Mouse (Mus musculus): ENCODE results near the gene Fam185a. TPM values are rescaled to one million over a fixed set of nuclear protein-coding genes. Genes with fewer than 3 reads are reported as not detected.

Gene Fam185a
- polyA plus RNA-seq, 1 experiment, result 2.8 TPM

- H3K36me3 ChIP-seq (ENCODE audit: control insufficient read depth, insufficient read depth), result no peaks in the 10 kb centered on the region
- H3ac ChIP-seq (ENCODE audit: control insufficient read depth, insufficient read length, low read depth), result no peak overlapping the region
- H3K79me3 ChIP-seq (ENCODE audit: low read depth), result no peaks in the 10 kb centered on the region
- TF ChIP-seq MAX (IDR thresholded peaks at IDR 0.05), result no peak
- no peak for TF ChIP-seq FOSL1 (IDR thresholded peaks at IDR 0.05; ENCODE audit: insufficient read depth, low read length, poor library complexity, severe bottlenecking)
- no peak for TF ChIP-seq CTCF (IDR thresholded peaks at IDR 0.05; ENCODE audit: control insufficient read depth, insufficient read depth, insufficient read length)
- no peak for TF ChIP-seq MYOG (IDR thresholded peaks at IDR 0.05; ENCODE audit: control insufficient read depth, extremely low read depth, insufficient read length)
- no peak for TF ChIP-seq USF1 (IDR thresholded peaks at IDR 0.05; ENCODE audit: low read depth)
- TF ChIP-seq MYOD1 (IDR thresholded peaks at IDR 0.05; ENCODE audit: control insufficient read depth, insufficient read length, low read depth), result no peak
- TF ChIP-seq CEBPB (IDR thresholded peaks at IDR 0.05; ENCODE audit: low read depth), result no peak
- no peaks in the 10 kb centered on the region for H3K79me2 ChIP-seq (ENCODE audit: control insufficient read depth, insufficient read depth)
- peaks cover 3% of the 10 kb centered on the region for H3K27me3 ChIP-seq (ENCODE audit: control insufficient read depth, insufficient read depth, insufficient read length)
- no peak overlapping the region for H3K4me3 ChIP-seq (ENCODE audit: insufficient read depth, poor library complexity, severe bottlenecking)
These were observed 33.0 kb upstream of the Fam185a start for GRCm38 (mm10) chr5:21391616-21392384.

GRCm38 (mm10) chr5:21394562-21394961 lies 30.2 kb upstream of the Fam185a start:
- TF ChIP-seq FOSL1 (IDR thresholded peaks at IDR 0.05; ENCODE audit: insufficient read depth, low read length, poor library complexity, severe bottlenecking), result no peak
- no peak for TF ChIP-seq CEBPB (IDR thresholded peaks at IDR 0.05; ENCODE audit: low read depth)
- H3K79me3 ChIP-seq (ENCODE audit: low read depth), result no peaks in the 10 kb centered on the region
- no peak overlapping the region for H3K4me3 ChIP-seq (ENCODE audit: insufficient read depth, poor library complexity, severe bottlenecking)
- H3K36me3 ChIP-seq (ENCODE audit: control insufficient read depth, insufficient read depth), result no peaks in the 10 kb centered on the region
- H3ac ChIP-seq (ENCODE audit: control insufficient read depth, insufficient read length, low read depth), result no peak overlapping the region
- peaks cover 3% of the 10 kb centered on the region for H3K27me3 ChIP-seq (ENCODE audit: control insufficient read depth, insufficient read depth, insufficient read length)
- no peaks in the 10 kb centered on the region for H3K79me2 ChIP-seq (ENCODE audit: control insufficient read depth, insufficient read depth)

GRCm38 (mm10) chr5:21395205-21395840 lies 29.4 kb upstream of the Fam185a start:
- H3K27me3 ChIP-seq (ENCODE audit: control insufficient read depth, insufficient read depth, insufficient read length), result peaks cover 3% of the 10 kb centered on the region

GRCm38 (mm10) chr5:21411261-21411666 lies 13.5 kb upstream of the Fam185a start:
- Histone ChIP-seq H3K36me3 (ENCODE audit: control insufficient read depth, insufficient read depth) (no peaks in the 10 kb centered on the region), H3K79me3 (ENCODE audit: low read depth) (no peaks in the 10 kb centered on the region), H3K27me3 (ENCODE audit: control insufficient read depth, insufficient read depth, insufficient read length) (no peaks in the 10 kb centered on the region), H3ac (ENCODE audit: control insufficient read depth, insufficient read length, low read depth) (no peak overlapping the region), H3K79me2 (ENCODE audit: control insufficient read depth, insufficient read depth) (no peaks in the 10 kb centered on the region), H3K4me3 (ENCODE audit: insufficient read depth, poor library complexity, severe bottlenecking) (no peak overlapping the region)
- TF ChIP-seq MYOD1 (IDR thresholded peaks at IDR 0.05; ENCODE audit: control insufficient read depth, insufficient read length, low read depth) (no peak), CTCF (IDR thresholded peaks at IDR 0.05; ENCODE audit: control insufficient read depth, insufficient read depth, insufficient read length) (no peak), FOSL1 (IDR thresholded peaks at IDR 0.05; ENCODE audit: insufficient read depth, low read length, poor library complexity, severe bottlenecking) (no peak), USF1 (IDR thresholded peaks at IDR 0.05; ENCODE audit: low read depth) (no peak), MAX (IDR thresholded peaks at IDR 0.05) (no peak), MYOG (IDR thresholded peaks at IDR 0.05; ENCODE audit: control insufficient read depth, extremely low read depth, insufficient read length) (no peak), CEBPB (IDR thresholded peaks at IDR 0.05; ENCODE audit: low read depth) (no peak)

More at GRCm38 (mm10) chr5:21395205-21395840, 29.4 kb upstream of the Fam185a start:
- H3K79me2 ChIP-seq (ENCODE audit: control insufficient read depth, insufficient read depth), result no peaks in the 10 kb centered on the region
- H3K79me3 ChIP-seq (ENCODE audit: low read depth), result no peaks in the 10 kb centered on the region
- H3ac ChIP-seq (ENCODE audit: control insufficient read depth, insufficient read length, low read depth), result no peak overlapping the region
- TF ChIP-seq USF1 (IDR thresholded peaks at IDR 0.05; ENCODE audit: low read depth) (no peak), CEBPB (IDR thresholded peaks at IDR 0.05; ENCODE audit: low read depth) (no peak), MAX (IDR thresholded peaks at IDR 0.05) (no peak), MYOD1 (IDR thresholded peaks at IDR 0.05; ENCODE audit: control insufficient read depth, insufficient read length, low read depth) (no peak), MYOG (IDR thresholded peaks at IDR 0.05; ENCODE audit: control insufficient read depth, extremely low read depth, insufficient read length) (no peak), FOSL1 (IDR thresholded peaks at IDR 0.05; ENCODE audit: insufficient read depth, low read length, poor library complexity, severe bottlenecking) (no peak), CTCF (IDR thresholded peaks at IDR 0.05; ENCODE audit: control insufficient read depth, insufficient read depth, insufficient read length) (no peak)
- no peaks in the 10 kb centered on the region for H3K36me3 ChIP-seq (ENCODE audit: control insufficient read depth, insufficient read depth)
- no peak overlapping the region for H3K4me3 ChIP-seq (ENCODE audit: insufficient read depth, poor library complexity, severe bottlenecking)

- Histone ChIP-seq H3K27me3 (ENCODE audit: control insufficient read depth, insufficient read depth, insufficient read length) (no peaks in the 10 kb centered on the region), H3K36me3 (ENCODE audit: control insufficient read depth, insufficient read depth) (no peaks in the 10 kb centered on the region), H3K4me3 (ENCODE audit: insufficient read depth, poor library complexity, severe bottlenecking) (no peak overlapping the region), H3ac (ENCODE audit: control insufficient read depth, insufficient read length, low read depth) (no peak overlapping the region), H3K79me2 (ENCODE audit: control insufficient read depth, insufficient read depth) (no peaks in the 10 kb centered on the region), H3K79me3 (ENCODE audit: low read depth) (no peaks in the 10 kb centered on the region)
- no peak for TF ChIP-seq MYOD1 (IDR thresholded peaks at IDR 0.05; ENCODE audit: control insufficient read depth, insufficient read length, low read depth)
- TF ChIP-seq USF1 (IDR thresholded peaks at IDR 0.05; ENCODE audit: low read depth), result no peak
- TF ChIP-seq MAX (IDR thresholded peaks at IDR 0.05), result no peak
- no peak for TF ChIP-seq CTCF (IDR thresholded peaks at IDR 0.05; ENCODE audit: control insufficient read depth, insufficient read depth, insufficient read length)
- no peak for TF ChIP-seq MYOG (IDR thresholded peaks at IDR 0.05; ENCODE audit: control insufficient read depth, extremely low read depth, insufficient read length)
- no peak for TF ChIP-seq CEBPB (IDR thresholded peaks at IDR 0.05; ENCODE audit: low read depth)
- no peak for TF ChIP-seq FOSL1 (IDR thresholded peaks at IDR 0.05; ENCODE audit: insufficient read depth, low read length, poor library complexity, severe bottlenecking)
These were observed 12.7 kb upstream of the Fam185a start for GRCm38 (mm10) chr5:21412056-21412455.
